Mouse (Mus musculus) midbrain, postnatal 0 days (tissue): Measurements from ENCODE around the gene Lcn2. TPM values are rescaled to one million over a fixed set of nuclear protein-coding genes. Genes with fewer than 3 reads are reported as not detected.

ENCODE experiments used
- ATAC-seq: fragments of 200-750 bp; cut with Nextera tagmentation; 2 replicates; pipeline ENCODE4 v1.8.0; 2017; ENCODE audit warnings: moderate number of reproducible peaks, mild to moderate bottlenecking, moderate TSS enrichment, moderate library complexity; ENCODE audit not compliant: low FRiP score
- DNase-seq: peaks from one replicate; pipeline ENCODE4 v3.0.0-alpha.2; 2015; ENCODE audit warnings: low spot score
- H3K27ac ChIP-seq: fragments of 300-500 bp; sonication (generic); 2 replicates; pipeline ENCODE4 v1.5.1; 2014; ENCODE audit warnings: low read depth, mild to moderate bottlenecking, low read length, mixed read lengths
- H3K27me3 ChIP-seq: fragments of 300-500 bp; sonication (generic); 2 replicates; pipeline ENCODE4 v1.6.1; 2014; ENCODE audit warnings: low read length, control low read depth, mixed read lengths; ENCODE audit not compliant: insufficient read depth
- H3K36me3 ChIP-seq: fragments of 300-500 bp; sonication (generic); 2 replicates; pipeline ENCODE4 v1.6.1; 2014; ENCODE audit warnings: low read length, control low read depth, mixed read lengths; ENCODE audit not compliant: insufficient read depth
- H3K4me1 ChIP-seq: fragments of 300-500 bp; sonication (generic); 2 replicates; pipeline ENCODE4 v1.6.1; 2014; ENCODE audit warnings: mild to moderate bottlenecking, control low read depth, antibody characterized with exemption, low read length, mixed read lengths; ENCODE audit not compliant: insufficient read depth
- H3K4me2 ChIP-seq: fragments of 300-500 bp; sonication (generic); 2 replicates; pipeline ENCODE4 v1.6.1; 2014; ENCODE audit warnings: low read depth, mild to moderate bottlenecking, low read length, mixed read lengths; ENCODE audit not compliant: poor library complexity, severe bottlenecking
- H3K4me3 ChIP-seq: fragments of 300-500 bp; sonication (generic); 2 replicates; pipeline ENCODE4 v1.5.1; 2014; ENCODE audit warnings: low read depth, mild to moderate bottlenecking, low read length, moderate library complexity
- H3K9ac ChIP-seq: fragments of 300-500 bp; sonication (generic); replicated peaks from 2 replicates; pipeline ENCODE4 v1.6.1; 2014; ENCODE audit warnings: mild to moderate bottlenecking, low read length, moderate library complexity, mixed read lengths; ENCODE audit not compliant: poor library complexity, severe bottlenecking
- H3K9me3 ChIP-seq: fragments of 300-500 bp; sonication (generic); 2 replicates; pipeline ENCODE4 v1.6.1; 2016; ENCODE audit warnings: low read length, control low read depth
- CTCF ChIP-seq: IDR thresholded peaks from 2 replicates; pipeline ENCODE4 v1.5.1; 2016; ENCODE audit warnings: antibody characterized with exemption, mild to moderate bottlenecking
- WGBS: fragments of 180-500 bp; shearing (Covaris S2); extraction: QIAGEN DNeasy Blood & Tissue Kit; methylation state at CpG from one replicate; pipeline ENCODE4 v1.1.7; 2014; 5-methylcytosine and 5-hydroxymethylcytosine counted together
- polyA plus RNA-seq: library from polyadenylated mRNA; unstranded; fragments of >200 nt; fragmentation: Nextera tagmentation; extraction: Ambion mirVana; gene quantifications from 2 replicates; pipeline ENCODE4 v1.2.1, GENCODE M21; 2015
- total RNA-seq: library from RNA; depleted of rRNA; stranded (reverse); fragments of >200 nt; gene quantifications from 2 replicates; pipeline ENCODE4 v1.2.3, GENCODE M21; 2014

Gene Lcn2
- total and polyA plus RNA-seq, 2 experiments from 2014 or later = 0.35 TPM; not detected in 1

DNA sequence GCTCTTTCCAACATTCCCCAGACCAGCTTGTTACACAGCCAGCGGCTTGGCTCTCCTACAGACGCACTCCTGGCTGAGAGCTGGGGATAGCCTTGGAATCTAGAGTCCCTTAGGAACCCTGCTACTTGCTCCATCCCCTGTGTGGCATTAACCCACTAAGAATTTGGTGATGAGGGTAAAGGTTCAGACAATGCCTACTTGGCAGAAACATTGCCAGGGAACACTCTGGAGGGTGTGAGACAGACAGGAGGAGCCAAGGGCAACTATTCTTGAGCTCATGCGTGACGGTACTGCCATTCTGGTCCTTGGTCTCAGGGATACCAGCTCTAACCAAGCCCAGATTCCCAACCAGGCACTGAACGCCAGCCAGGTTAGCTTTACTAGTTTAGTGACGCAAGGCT, 33.8 kb upstream of the Lcn2 start:
- 92% methylated on average over 6 of the region's 6 CpGs for WGBS

DNA sequence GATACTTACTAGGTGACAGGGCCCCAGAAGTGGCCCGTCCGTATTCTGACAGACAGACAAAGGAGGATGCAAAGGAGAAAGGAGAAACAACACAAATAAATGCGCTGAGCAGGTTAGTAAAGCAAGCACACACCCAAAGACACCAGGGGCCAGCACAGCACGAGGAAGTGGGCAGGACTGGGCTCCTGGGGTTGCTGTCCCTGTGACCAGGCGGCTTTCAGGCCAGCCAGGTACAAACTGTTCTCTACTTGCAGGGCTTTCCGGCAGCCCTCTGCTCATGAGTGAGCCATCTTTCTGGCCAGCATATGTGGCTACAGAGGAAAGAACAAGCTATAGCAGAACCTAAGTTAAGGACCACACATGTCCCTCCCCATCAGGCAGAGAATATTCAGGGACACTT, 32.6 kb upstream of the Lcn2 start:
- H3K9ac ChIP-seq = no peak overlapping the region
- ATAC-seq (no peak), DNase-seq (no peak)
- no peak overlapping the region for H3K4me3 ChIP-seq
- H3K36me3 ChIP-seq = peaks cover 57% of the 10 kb centered on the region
- 84% methylated on average over 6 of the region's 6 CpGs for WGBS
- peaks cover 8% of the 10 kb centered on the region; the same call in 1 of the 2 replicates for H3K4me1 ChIP-seq
- TF ChIP-seq CTCF = no peak
- H3K27me3 ChIP-seq = no peaks in the 10 kb centered on the region
- H3K27ac ChIP-seq = no peak overlapping the region
- H3K4me2 ChIP-seq = no peak overlapping the region
- no peaks in the 10 kb centered on the region for H3K9me3 ChIP-seq

More for the DNA sequence above, 33.8 kb upstream of the Lcn2 start:
- H3K4me2 ChIP-seq = no peak overlapping the region
- no peak overlapping the region for H3K4me3 ChIP-seq
- no peak for TF ChIP-seq CTCF
- H3K4me1 ChIP-seq = peaks cover 8% of the 10 kb centered on the region; the same call in 1 of the 2 replicates
- no peaks in the 10 kb centered on the region for H3K27me3 ChIP-seq
- H3K9ac ChIP-seq = no peak overlapping the region
- DNase-seq (no peak), ATAC-seq (no peak)
- no peak overlapping the region for H3K27ac ChIP-seq
- H3K36me3 ChIP-seq = peaks cover 45% of the 10 kb centered on the region
- H3K9me3 ChIP-seq = no peaks in the 10 kb centered on the region

GRCm38 (mm10) chr2:32420066-32420608, 32.1 kb upstream of the Lcn2 start:
- no peak for DNase-seq
- Histone ChIP-seq H3K27me3 (no peaks in the 10 kb centered on the region), H3K27ac (no peak overlapping the region), H3K4me3 (no peak overlapping the region), H3K9ac (no peak overlapping the region), H3K4me2 (no peak overlapping the region), H3K9me3 (no peaks in the 10 kb centered on the region), H3K4me1 (peaks cover 8% of the 10 kb centered on the region; the same call in 1 of the 2 replicates), H3K36me3 (peaks cover 62% of the 10 kb centered on the region)
- 93% methylated on average over 12 of the region's 12 CpGs for WGBS
- no peak for ATAC-seq
- TF ChIP-seq CTCF = no peak

GRCm38 (mm10) chr2:32419359-32419758, 31.3 kb upstream of the Lcn2 start:
- no peaks in the 10 kb centered on the region for H3K9me3 ChIP-seq
- 0 out of 2 replicates have a peak, but pooled peaks cover under 1% of the 10 kb centered on the region for H3K4me1 ChIP-seq
- H3K27me3 ChIP-seq = no peaks in the 10 kb centered on the region
- no peak overlapping the region for H3K9ac ChIP-seq
- H3K27ac ChIP-seq = no peak overlapping the region
- H3K36me3 ChIP-seq = peaks cover 69% of the 10 kb centered on the region
- no peak overlapping the region for H3K4me2 ChIP-seq
- no peak overlapping the region for H3K4me3 ChIP-seq
- TF ChIP-seq CTCF = no peak
- 92% methylated on average over 3 of the region's 3 CpGs for WGBS
- DNase-seq (no peak), ATAC-seq (no peak)

GRCm38 (mm10) chr2:32418430-32419151, 30.5 kb upstream of the Lcn2 start:
- Histone ChIP-seq H3K27ac (no peak overlapping the region), H3K4me2 (no peak overlapping the region), H3K36me3 (peaks cover 74% of the 10 kb centered on the region), H3K27me3 (no peaks in the 10 kb centered on the region), H3K9ac (no peak overlapping the region), H3K4me1 (no peaks in the 10 kb centered on the region), H3K4me3 (no peak overlapping the region), H3K9me3 (no peaks in the 10 kb centered on the region)
- DNase-seq (no peak), ATAC-seq (no peak)
- no peak for TF ChIP-seq CTCF
- WGBS = 88% methylated on average over 12 of the region's 12 CpGs

- TF ChIP-seq CTCF = no peak
- Histone ChIP-seq H3K4me3 (no peak overlapping the region), H3K27ac (no peak overlapping the region), H3K4me2 (no peak overlapping the region), H3K27me3 (no peaks in the 10 kb centered on the region), H3K36me3 (peaks cover 74% of the 10 kb centered on the region), H3K4me1 (no peaks in the 10 kb centered on the region), H3K9ac (no peak overlapping the region), H3K9me3 (no peaks in the 10 kb centered on the region)
- WGBS = 91% methylated on average over 8 of the region's 8 CpGs
- no peak for DNase-seq
- no peak for ATAC-seq
These were observed 29.4 kb upstream of the Lcn2 start for GRCm38 (mm10) chr2:32417486-32417885.
